Mouse (Mus musculus): Measurements from ENCODE around the gene Sntb2. TPM values are rescaled to one million over a fixed set of nuclear protein-coding genes. Genes with fewer than 3 reads are reported as not detected.

The Sntb2 gene
- total RNA-seq, 2 experiments from 2014 or later: 12.7 to 13.7 TPM

Other genes starting within 250 kb of the Sntb2 start
- gene Has3, start 65.5 kb upstream of the Sntb2 start, total RNA-seq (2021): 1 to 10 TPM; 1.4 to 1.5 TPM
- 10 to 100 TPM; 20.2 to 22.2 TPM for gene Utp4, start 42.1 kb upstream of the Sntb2 start, total RNA-seq (2021)
- gene Vps4a, start 95.5 kb downstream of the Sntb2 start, total RNA-seq (2021): 10 to 100 TPM; 62.3 to 64.3 TPM
- 10 to 100 TPM; 61.9 to 64.7 TPM for gene Pdf, start 112.9 kb downstream of the Sntb2 start, total RNA-seq (2021)
- gene Cog8, start 120.9 kb downstream of the Sntb2 start, total RNA-seq (2021): 10 to 100 TPM; 18.8 to 18.9 TPM
- gene Nip7, start 121.1 kb downstream of the Sntb2 start, total RNA-seq (2021): 10 to 100 TPM; 21.3 to 24.8 TPM
- not detected for gene Tmed6, start 129.9 kb downstream of the Sntb2 start, total RNA-seq (2021)
- gene Terf2, start 160.8 kb downstream of the Sntb2 start, total RNA-seq (2021): 10 to 100 TPM; 11.5 to 13.9 TPM
- gene Cyb5b, start 214.9 kb downstream of the Sntb2 start, total RNA-seq (2021): 10 to 100 TPM; 29.4 to 43.2 TPM